Mouse (Mus musculus) liver, embryonic 11.5 days (tissue): ENCODE data around the gene Ap1s3. TPM values are rescaled to one million over a fixed set of nuclear protein-coding genes. Genes with fewer than 3 reads are reported as not detected.

Experiments
- polyA plus RNA-seq: library from polyadenylated mRNA; unstranded; fragments of >200 nt; fragmentation: Nextera tagmentation; extraction: Ambion mirVana; gene quantifications from 2 replicates; pipeline ENCODE4 v1.2.1, GENCODE M21; 2014

Ap1s3 gene
- polyA plus RNA-seq, 1 experiment from 2014 or later, result 0.44 TPM

Other genes with a start within 250 kb of the Ap1s3 start
- 0.21 and 0.22 TPM in 2 replicates for gene Scg2, start 231.9 kb downstream of the Ap1s3 start, polyA plus RNA-seq
- gene Mrpl44, start 104.0 kb upstream of the Ap1s3 start, polyA plus RNA-seq, result 49.6 and 51.0 TPM in 2 replicates
- 25.0 and 28.2 TPM in 2 replicates for gene Wdfy1, start 104.2 kb upstream of the Ap1s3 start, polyA plus RNA-seq
- gene Serpine2, start 189.2 kb upstream of the Ap1s3 start, polyA plus RNA-seq, result 30.1 and 30.3 TPM in 2 replicates